Mouse (Mus musculus) thymus, postnatal 4 days (tissue): Measurements from ENCODE around the gene Unc119.

Experiments used
- DNase-seq: peaks from one replicate; pipeline ENCODE4 v3.0.0; 2021

Unc119 gene

DNA sequence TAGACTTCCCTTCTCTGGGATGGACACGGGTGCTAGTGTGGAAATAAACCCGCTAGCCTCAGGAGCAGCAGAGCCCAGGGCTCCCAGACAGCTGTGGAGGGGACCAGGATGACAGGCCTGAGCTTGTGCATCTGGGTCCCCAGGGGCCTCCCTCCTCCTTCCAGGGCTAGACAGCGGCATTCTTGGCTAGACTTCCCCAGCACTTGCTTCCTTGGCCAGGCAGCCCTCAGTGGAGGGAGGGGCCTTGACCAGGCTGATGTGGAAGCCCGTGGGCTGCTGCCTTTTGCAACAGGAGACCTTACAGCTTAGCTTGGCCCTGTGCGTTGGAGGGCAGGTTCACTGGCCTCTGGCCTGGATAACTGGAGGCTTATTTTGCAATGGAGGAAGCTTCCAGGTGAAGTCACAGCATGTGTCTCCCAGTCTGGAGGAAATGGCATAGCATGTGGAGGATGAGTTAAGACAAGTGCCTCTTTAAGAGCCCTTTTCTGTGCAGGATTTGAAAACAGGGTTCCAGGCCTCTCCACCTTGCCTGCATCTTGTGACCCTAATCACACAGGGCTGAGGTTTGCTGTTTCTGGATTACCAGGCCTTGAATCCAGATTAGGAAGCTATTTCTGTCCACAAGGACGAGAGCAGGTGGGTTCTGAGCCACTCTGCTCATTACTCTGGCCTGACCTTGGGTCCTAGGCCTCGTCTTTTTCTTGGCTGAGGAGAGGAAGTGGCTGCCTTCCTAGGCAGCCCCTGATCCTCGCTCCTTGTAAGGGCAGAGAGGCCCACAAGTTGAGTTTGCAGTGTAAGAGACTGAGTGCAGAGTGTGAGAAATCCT lies 1.8 kb downstream of the Unc119 start:
- peak; percentile 22 for DNase-seq

DNA sequence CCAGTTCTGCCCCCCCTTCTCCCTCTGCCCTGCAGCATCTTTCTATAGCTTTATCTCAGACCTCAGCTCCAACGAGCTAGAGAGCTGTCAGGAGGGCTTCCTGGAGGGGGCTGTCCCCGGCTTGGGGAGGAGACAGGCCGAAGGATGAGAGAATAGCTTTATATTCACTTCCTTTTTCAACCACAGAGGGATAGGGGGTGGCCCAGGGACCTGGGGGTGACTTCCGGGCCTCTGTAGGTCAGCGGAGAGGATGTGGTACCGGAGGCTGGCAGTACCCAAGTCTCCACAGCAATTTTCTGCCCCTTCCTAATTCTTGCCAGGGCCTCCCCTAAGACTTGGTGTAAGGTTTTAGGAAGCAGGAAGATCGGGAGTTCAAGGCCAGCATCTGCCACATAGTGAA lies 2.5 kb downstream of the Unc119 start:
- DNase-seq: peak; percentile 47

- DNase-seq: no peak
Measured at GRCm38 (mm10) chr11:78346326-78347069, 3.2 kb downstream of the Unc119 start.

- DNase-seq: peak; percentile 86
Measured at GRCm38 (mm10) chr11:78347070-78347754, 3.9 kb downstream of the Unc119 start.

GRCm38 (mm10) chr11:78347908-78348307 lies 4.6 kb downstream of the Unc119 start:
- no peak for DNase-seq

GRCm38 (mm10) chr11:78348474-78348873 lies 5.2 kb downstream of the Unc119 start:
- no peak for DNase-seq

GRCm38 (mm10) chr11:78349441-78350358 lies 6.4 kb downstream of the Unc119 start:
- no peak for DNase-seq

DNA sequence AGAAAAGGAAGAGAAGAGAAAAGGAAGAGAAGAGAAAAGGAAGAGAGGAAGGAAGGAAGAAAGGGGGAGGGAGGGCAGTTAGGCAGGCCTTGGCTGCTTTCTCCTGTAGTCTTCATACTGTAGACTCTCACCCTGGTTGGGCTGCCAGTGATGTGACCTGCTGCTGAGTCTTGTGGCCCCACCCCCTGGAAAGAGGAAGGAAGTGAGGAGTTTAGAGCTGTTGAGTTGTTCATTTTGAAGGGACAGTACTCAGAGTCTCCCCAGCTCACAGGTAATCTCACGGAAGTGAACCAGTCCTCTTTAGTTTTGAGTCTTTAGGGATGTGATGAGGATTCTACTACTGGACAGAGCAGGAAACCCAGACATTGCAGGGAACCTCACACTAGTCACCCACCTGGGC lies 9.8 kb downstream of the Unc119 start:
- DNase-seq: no peak

GRCm38 (mm10) chr11:78354905-78355304 lies 11.6 kb downstream of the Unc119 start:
- DNase-seq: no peak

GRCm38 (mm10) chr11:78355471-78356238 lies 12.4 kb downstream of the Unc119 start:
- peak; percentile 87 for DNase-seq

DNA sequence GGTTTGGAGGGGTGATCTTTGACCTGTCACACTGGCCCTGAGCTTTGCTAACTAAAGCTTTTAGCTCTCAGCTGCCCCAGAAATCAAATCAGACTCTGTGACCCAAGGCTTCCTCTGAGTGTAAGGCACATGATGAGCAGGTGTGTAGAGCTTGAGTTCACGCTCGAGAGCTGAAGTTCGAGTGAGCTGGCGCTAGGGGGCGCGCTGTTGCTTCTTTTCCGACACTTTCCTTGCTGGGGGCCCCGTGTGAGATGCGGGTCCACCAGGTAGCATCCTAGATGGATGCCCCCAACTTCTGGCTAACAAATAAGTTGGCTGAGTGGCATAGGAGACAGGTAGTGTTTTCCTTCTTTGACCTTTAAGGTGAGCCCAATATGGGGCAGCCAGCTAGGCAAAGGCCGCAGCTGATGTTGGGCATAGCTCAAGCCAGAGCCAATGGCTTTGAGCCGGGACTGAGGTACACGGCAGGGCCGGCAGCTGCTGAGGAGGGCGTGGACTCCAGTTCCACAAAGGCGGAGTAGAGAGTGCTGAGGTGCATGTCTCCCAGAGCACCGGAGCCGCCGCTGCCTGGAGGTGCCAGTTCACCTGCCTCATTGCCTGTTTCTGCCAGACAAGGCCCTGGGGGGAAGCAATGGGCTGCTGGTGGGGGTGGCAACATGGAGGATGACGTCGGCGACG lies 15.2 kb downstream of the Unc119 start:
- peak; percentile 79 for DNase-seq

GRCm38 (mm10) chr11:78360125-78360788 lies 17.0 kb downstream of the Unc119 start:
- DNase-seq: peak; percentile 91

DNA sequence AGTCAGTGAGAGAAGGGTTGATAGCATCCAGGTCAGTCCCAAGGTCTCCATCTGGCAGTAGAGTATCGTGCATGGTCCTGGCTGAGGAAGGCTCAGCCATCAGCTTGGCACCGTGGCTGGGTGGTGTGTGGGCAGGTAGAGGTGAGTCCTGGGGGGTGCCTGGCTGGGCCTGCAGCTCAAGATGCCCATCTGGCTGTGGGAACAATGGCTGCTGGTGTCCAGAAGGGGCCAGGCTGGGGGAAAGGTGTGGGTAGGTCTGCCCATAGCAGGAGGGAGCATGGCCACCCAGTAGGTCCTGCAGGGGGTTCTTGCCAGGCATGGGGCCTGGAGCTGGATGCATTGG lies 17.5 kb downstream of the Unc119 start:
- no peak for DNase-seq

- no peak for DNase-seq
Measured at GRCm38 (mm10) chr11:78363309-78364007, 20.2 kb downstream of the Unc119 start.

DNA sequence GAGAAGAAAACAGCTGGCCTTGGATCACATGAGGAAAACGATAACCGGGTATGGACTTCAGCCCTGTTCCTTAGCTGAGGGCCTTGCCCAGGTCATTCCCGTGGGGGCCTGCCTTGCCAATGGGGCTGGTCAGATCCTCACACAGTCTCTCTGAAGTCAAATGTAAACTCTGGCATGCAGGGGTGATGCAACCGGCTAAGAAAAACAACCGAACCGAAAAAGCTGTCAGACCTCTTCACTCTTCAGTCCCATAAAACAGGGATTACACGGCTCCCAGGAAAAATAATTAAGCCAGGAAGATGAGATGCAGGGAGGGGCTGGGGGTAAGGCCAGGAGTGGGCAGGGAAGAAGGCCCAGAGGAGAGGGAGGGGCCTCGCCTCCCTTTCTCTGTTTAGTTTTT lies 20.8 kb downstream of the Unc119 start:
- DNase-seq: no peak

GRCm38 (mm10) chr11:78367456-78368225 lies 24.4 kb downstream of the Unc119 start:
- DNase-seq: no peak

DNA sequence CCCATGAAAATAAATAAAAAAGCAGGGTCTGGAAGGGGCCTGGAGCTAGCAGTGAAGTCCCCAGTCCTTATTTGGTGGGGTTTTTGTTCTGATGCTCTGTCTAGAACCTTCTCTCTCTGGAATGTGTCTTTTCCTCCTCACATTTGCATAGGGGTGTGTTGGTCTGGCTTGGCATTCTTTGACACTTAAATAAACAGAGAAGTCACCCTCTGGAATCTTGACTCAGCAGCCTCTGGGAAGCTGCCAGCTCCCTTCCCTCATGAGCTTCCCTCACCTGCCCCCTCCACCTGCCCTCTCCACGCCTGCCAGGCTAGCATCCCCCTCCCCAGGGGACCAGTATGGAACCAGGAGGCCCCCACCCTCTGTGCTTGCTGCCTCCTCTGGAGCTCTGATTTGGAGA lies 27.1 kb downstream of the Unc119 start:
- no peak for DNase-seq

DNA sequence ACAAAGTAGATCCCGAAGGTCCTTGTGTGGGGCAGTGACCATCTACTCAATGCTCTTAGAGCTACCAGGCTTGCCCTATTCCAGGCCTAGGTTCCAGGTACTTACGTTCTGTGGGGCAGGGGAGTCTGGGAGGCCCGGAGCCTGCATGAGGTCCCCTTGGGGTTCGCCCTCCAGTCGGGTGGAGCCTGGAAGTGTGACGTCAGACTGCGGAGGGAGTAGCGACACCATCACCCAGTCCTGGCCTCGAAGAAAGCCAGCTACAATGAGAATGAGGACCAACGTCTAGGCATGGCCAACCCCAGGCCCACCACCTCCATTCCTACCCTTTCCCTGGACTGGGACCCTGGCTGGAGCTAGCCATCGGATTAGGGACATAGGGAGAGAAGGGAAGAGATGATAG lies 28.4 kb downstream of the Unc119 start:
- no peak for DNase-seq

- DNase-seq: no peak
Measured at GRCm38 (mm10) chr11:78372166-78372565, 28.9 kb downstream of the Unc119 start.
